Mouse (Mus musculus) embryo, embryonic 11.5 days (tissue): ENCODE measurements around the gene Olfr1484.
"Not testable (repeated sequence)": the region's sequence is repeated elsewhere in the genome, so short reads cannot be mapped to it uniquely, and the experiment has no call there.

ENCODE experiments used
- DNase-seq: peaks from one replicate; pipeline ENCODE4 v3.0.0-alpha.2; 2012; ENCODE audit warnings: low read depth, low spot score

The Olfr1484 gene

DNA sequence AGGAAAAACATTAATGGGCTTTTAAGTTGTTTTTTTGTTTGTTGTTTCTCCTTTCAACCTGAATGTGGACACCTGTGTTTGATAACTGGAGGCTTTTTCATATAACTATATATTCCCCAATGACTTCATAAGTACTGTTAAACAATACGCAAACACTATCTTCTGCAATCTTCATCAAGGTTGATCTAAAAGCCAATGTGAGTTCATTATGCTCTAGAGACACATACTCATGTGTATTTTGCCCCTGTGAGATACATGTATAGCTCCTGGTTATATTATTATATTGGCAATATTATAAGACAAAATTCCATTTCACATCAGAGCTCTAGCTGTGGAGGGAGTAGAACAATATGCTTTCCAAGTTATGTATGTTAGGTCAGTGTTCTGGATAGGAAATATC is at the start of gene Olfr1484:
TSS of gene Olfr1484 (plus strand) at position 301 of the 400 bp plus-strand sequence.
- DNase-seq: no peak

DNA sequence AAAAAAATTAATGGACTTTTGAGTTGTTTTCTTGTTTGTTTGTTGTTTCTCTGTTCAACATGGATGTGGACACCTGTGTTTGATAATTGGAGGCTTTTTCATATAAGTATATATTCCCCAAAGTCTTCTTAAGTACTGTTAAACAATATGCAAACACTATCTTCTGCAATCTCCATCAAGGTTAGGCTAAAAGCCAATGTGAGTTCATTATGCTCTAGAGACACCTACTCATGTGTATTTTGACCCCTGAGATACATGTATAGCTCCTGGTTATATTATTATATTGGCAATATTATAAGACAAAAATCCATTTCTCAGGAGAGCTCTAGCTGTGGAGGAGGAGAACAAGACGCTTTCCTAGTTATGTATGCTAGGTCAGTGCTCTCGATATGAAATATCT is 33.8 kb downstream of the Olfr1484 start, which contains the start of gene Olfr1487:
TSS of gene Olfr1487 (plus strand) at position 301 of the 400 bp plus-strand sequence.
- DNase-seq: not testable (repeated sequence)

DNA sequence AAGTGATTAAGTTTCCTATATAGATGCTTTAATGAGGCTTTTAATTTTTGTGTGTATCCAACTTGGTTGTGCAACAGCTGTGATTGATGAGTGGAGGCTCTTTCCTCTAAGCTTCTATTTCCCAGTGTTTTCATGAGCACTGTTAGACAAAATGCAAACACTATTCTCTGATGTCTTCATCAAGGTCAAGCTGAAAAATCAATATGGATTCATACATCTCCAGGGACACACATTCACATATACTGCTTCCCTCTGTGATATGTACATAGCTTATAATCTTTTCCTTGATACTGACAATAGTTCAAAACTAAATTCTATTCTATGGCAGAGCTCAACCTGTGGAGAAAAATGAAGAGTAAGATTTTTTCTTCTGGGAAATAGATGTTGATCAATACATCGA is 48.0 kb downstream of the Olfr1484 start, which contains the start of gene Olfr1489:
TSS of gene Olfr1489 (plus strand) at position 301 of the 400 bp plus-strand sequence.
- no peak for DNase-seq
